Mouse (Mus musculus) midbrain, embryonic 14.5 days (tissue): Measurements from ENCODE around the gene Uba3. TPM values are rescaled to one million over a fixed set of nuclear protein-coding genes. Genes with fewer than 3 reads are reported as not detected.

Experiments used
- ATAC-seq: fragments of 200-750 bp; cut with Nextera tagmentation; 2 replicates; pipeline ENCODE4 v1.8.0; 2017; ENCODE audit warnings: moderate number of reproducible peaks, moderate library complexity; ENCODE audit not compliant: low FRiP score, low TSS enrichment
- DNase-seq: peaks from one replicate; pipeline ENCODE4 v3.0.0-alpha.2; 2015
- H3K27ac ChIP-seq: fragments of 300-500 bp; sonication (generic); replicated peaks from 2 replicates; pipeline ENCODE4 v1.5.1; 2014; ENCODE audit warnings: mild to moderate bottlenecking, low read depth, low read length, moderate library complexity
- H3K27me3 ChIP-seq: fragments of 300-500 bp; sonication (generic); 2 replicates; pipeline ENCODE4 v1.6.1; 2014; ENCODE audit warnings: low read length, control low read depth, mixed read lengths; ENCODE audit not compliant: control insufficient read depth, insufficient read depth
- H3K36me3 ChIP-seq: fragments of 300-500 bp; sonication (generic); 2 replicates; pipeline ENCODE4 v1.6.1; 2014; ENCODE audit warnings: low read length, control low read depth; ENCODE audit not compliant: control insufficient read depth, insufficient read depth
- H3K4me1 ChIP-seq: fragments of 300-500 bp; sonication (generic); 2 replicates; pipeline ENCODE4 v1.6.1; 2014; ENCODE audit warnings: mild to moderate bottlenecking, antibody characterized with exemption, low read length, control low read depth; ENCODE audit not compliant: control insufficient read depth, insufficient read depth
- H3K4me2 ChIP-seq: fragments of 300-500 bp; sonication (generic); 2 replicates; pipeline ENCODE4 v1.6.1; 2014; ENCODE audit warnings: mild to moderate bottlenecking, low read length, moderate library complexity
- H3K4me3 ChIP-seq: fragments of 300-500 bp; sonication (generic); replicated peaks from 2 replicates; pipeline ENCODE4 v1.5.1; 2014; ENCODE audit warnings: low read depth, low read length
- H3K9ac ChIP-seq: fragments of 300-500 bp; sonication (generic); replicated peaks from 2 replicates; pipeline ENCODE4 v1.6.1; 2014; ENCODE audit warnings: mild to moderate bottlenecking, low read length, moderate library complexity
- H3K9me3 ChIP-seq: fragments of 300-500 bp; sonication (generic); 2 replicates; pipeline ENCODE4 v1.6.1; 2016; ENCODE audit warnings: low read length, control low read depth, mixed read lengths; ENCODE audit not compliant: control insufficient read depth
- WGBS: fragments of 180-500 bp; shearing (Covaris S2); extraction: QIAGEN DNeasy Blood & Tissue Kit; methylation state at CpG from one replicate; pipeline ENCODE4 v1.1.7; 2014; 5-methylcytosine and 5-hydroxymethylcytosine counted together
- polyA plus RNA-seq: library from polyadenylated mRNA; unstranded; fragments of >200 nt; fragmentation: Nextera tagmentation; extraction: Ambion mirVana; gene quantifications from 2 replicates; pipeline ENCODE4 v1.2.1, GENCODE M21; 2014

The Uba3 gene
- polyA plus RNA-seq, 1 experiment from 2014 or later, result 98.5 TPM

DNA sequence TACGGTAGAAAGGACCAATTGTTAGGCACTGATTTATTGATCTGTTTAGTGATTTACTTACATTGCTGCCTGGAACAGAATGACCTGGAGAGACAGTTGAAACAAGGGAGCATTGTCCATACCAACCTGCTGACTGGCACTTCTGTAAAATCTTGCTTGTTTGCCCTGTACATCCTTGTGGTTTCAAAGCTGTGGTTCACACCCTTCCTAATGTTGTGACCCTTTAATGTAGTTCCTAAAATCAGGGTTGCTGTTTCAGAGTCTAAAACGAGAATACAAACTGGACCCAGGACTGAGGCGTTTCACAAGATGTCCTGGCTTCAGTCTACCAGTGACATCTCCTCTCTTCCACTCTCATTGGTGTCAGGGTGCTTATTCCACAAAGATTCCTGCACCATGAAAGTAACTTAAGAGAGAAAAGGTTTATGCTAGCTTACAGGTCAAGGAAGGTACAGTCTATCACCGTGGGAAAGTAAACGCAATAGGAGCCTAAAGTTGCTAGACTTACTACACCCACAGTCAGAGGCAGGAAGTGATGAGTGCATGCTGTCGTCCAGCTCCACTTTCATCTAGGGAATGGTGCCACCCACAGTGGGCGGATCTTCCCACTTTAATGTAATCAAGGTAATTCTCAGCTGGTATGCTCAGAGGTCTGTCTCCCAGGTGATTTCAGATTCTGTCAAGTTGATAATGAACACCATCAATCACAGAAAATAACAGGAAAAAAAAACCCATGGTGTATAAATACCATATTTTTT is 29.6 kb upstream of the Uba3 start:
- no peaks in the 10 kb centered on the region for H3K27me3 ChIP-seq
- peaks cover 33% of the 10 kb centered on the region for H3K36me3 ChIP-seq
- H3K4me1 ChIP-seq, result no peaks in the 10 kb centered on the region
- no peak overlapping the region for H3K4me3 ChIP-seq
- no peak overlapping the region for H3K9ac ChIP-seq
- ATAC-seq, result no peak
- no peak overlapping the region for H3K27ac ChIP-seq
- H3K9me3 ChIP-seq, result no peaks in the 10 kb centered on the region
- 90% methylated on average over 7 of the region's 7 CpGs for WGBS
- no peak overlapping the region for H3K4me2 ChIP-seq
- DNase-seq, result no peak

DNA sequence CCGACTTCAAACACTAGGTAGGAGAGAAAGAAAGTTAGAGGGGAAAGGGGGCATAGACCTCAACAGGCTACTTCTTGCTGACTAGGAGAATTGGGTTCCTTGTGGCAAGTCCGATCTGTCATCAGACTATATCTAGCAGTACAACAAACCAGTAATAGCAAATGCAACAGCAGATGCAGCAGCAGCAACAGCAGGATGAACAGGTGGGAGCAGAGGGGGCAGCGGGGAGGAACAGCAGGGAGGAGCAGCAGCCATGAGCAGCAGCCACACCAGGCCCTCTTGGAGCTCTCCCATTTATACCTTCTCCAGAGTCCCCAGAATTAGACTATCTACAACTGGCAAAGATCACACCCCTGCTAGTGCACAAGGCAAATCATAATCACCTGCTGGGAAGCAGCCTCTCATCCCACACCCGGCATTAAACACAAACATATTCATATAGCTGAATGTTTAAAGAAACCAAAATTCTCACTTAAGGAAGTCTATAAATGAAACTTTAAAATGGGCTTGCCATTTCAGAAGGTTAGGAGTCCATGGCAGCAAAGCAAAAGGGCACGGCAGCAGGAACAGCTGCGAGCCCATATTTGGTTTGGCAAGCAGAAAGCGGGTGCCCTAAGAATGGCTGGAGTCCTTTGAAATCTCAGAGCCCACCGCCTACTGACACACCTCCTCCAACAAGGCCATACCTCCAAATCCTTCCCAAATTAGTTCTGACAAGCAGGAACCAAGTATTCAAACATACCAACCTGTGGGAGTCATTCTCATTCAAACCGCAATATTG is 21.8 kb upstream of the Uba3 start:
- Histone ChIP-seq H3K27ac (no peak overlapping the region), H3K4me2 (no peak overlapping the region), H3K9me3 (no peaks in the 10 kb centered on the region), H3K4me3 (no peak overlapping the region), H3K9ac (no peak overlapping the region), H3K27me3 (no peaks in the 10 kb centered on the region), H3K36me3 (peaks cover 26% of the 10 kb centered on the region), H3K4me1 (no peaks in the 10 kb centered on the region)
- 95% methylated on average over 9 of the region's 9 CpGs for WGBS
- no peak for DNase-seq
- ATAC-seq, result no peak

DNA sequence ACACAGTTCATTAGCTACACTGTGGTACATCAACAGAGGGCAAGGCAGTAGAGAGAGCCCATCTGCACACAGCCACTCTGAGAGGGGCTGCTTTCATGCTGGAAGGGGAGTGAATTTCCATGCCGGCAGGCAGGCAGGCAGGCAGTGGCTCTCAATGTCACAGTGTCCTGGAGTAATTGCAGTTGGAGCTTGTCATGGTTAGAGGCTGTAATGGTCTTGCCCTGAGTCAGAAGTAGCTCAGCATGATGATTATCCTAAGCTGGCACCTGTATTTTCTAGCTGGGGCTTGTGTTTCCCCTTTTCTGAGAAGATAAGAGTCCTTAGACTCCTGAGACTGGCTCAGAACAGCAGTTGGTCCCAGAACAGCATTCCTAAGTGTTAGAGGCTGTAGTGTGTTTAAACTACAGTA is 20.6 kb upstream of the Uba3 start:
- H3K4me2 ChIP-seq, result no peak overlapping the region
- 0 out of 2 replicates have a peak overlapping the region, but pooled peaks have one; percentile 21 for H3K27ac ChIP-seq
- peaks cover 17% of the 10 kb centered on the region for H3K36me3 ChIP-seq
- no peaks in the 10 kb centered on the region for H3K27me3 ChIP-seq
- no peaks in the 10 kb centered on the region for H3K9me3 ChIP-seq
- no peak overlapping the region for H3K4me3 ChIP-seq
- DNase-seq (no peak), ATAC-seq (no peak)
- 41% methylated on average over 1 of the region's 1 CpGs for WGBS
- H3K9ac ChIP-seq, result no peak overlapping the region
- no peaks in the 10 kb centered on the region for H3K4me1 ChIP-seq

DNA sequence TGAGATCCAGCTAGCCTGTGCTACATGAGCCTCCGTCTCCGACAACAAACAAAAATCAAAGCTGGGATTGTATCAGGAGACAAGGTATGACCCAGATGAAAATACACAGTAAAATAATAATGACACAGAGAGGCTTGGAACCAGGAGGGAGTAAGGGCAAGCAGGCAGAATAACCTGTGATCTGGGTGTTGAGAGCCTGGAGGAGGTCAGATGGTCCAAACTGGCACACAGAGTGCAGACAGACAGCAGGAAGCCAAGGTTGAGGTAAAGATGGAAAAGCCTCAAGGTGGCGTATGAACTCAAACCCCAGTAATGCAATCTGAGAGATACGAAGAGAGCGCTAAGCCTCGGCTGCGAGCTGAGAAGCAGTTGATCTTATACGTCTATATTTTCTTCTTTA is 19.1 kb upstream of the Uba3 start:
- Histone ChIP-seq H3K9ac (no peak overlapping the region), H3K36me3 (peaks cover 4% of the 10 kb centered on the region), H3K9me3 (no peaks in the 10 kb centered on the region), H3K4me1 (no peaks in the 10 kb centered on the region), H3K4me3 (no peak overlapping the region), H3K27me3 (no peaks in the 10 kb centered on the region), H3K27ac (no peak overlapping the region), H3K4me2 (no peak overlapping the region)
- DNase-seq (no peak), ATAC-seq (no peak)
- 93% methylated on average over 8 of the region's 8 CpGs for WGBS

DNA sequence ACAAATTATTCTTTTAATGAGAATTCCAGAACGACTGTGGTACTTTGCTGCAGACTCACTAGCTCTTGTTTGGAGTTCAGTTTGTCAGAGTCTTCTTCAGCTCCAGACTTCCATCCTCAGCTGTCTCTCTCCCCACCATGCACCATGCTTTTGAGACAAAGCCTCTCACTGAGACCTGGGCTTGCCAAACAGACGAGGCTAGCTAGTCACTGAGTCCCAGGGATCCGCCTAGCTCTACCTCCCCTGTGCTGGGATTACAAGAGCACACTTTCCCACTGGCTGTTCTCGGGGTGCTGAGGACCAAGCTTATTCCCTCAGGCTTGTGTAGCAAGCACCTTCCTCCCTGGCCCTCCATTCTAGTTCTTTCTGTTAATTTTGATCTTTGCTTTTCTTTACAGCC is 18.1 kb upstream of the Uba3 start:
- no peak for DNase-seq
- ATAC-seq, result no peak
- Histone ChIP-seq H3K36me3 (0 out of 2 replicates have a peak, but pooled peaks cover 2% of the 10 kb centered on the region), H3K27me3 (no peaks in the 10 kb centered on the region), H3K27ac (no peak overlapping the region), H3K4me3 (no peak overlapping the region), H3K4me2 (no peak overlapping the region), H3K9ac (no peak overlapping the region), H3K4me1 (no peaks in the 10 kb centered on the region), H3K9me3 (no peaks in the 10 kb centered on the region)
- 77% methylated on average over 4 of the region's 4 CpGs for WGBS

DNA sequence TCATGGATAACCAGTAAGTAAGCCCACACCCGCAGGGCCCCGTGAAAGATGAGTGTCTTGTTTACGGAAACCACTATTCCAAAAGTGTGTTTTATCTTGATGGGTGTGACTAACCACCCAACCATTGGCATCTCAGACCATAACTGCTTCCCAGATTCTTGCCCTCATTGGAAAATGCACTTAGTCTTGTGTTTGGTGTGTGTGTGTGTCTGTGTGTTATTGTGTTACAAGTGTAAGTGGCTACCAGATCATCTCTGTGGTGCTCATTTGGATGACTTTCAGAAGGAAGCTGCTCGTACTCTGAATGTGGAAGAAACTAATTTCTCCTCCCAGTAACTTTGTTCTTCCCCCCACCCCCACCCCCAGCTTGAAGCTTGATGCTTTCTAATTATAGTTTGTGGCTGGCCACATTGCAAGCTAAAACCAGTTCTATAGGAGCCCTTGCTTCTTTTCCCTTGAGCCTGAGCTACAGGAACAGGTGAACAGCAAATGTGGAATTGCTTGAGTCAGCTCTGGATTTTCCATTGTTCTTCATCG is 17.6 kb upstream of the Uba3 start:
- 81% methylated on average over 5 of the region's 5 CpGs for WGBS
- no peaks in the 10 kb centered on the region for H3K4me1 ChIP-seq
- H3K27me3 ChIP-seq, result no peaks in the 10 kb centered on the region
- H3K4me2 ChIP-seq, result no peak overlapping the region
- H3K27ac ChIP-seq, result no peak overlapping the region
- ATAC-seq (no peak), DNase-seq (no peak)
- H3K9me3 ChIP-seq, result no peaks in the 10 kb centered on the region
- no peak overlapping the region for H3K4me3 ChIP-seq
- 0 out of 2 replicates have a peak, but pooled peaks cover 2% of the 10 kb centered on the region for H3K36me3 ChIP-seq
- H3K9ac ChIP-seq, result no peak overlapping the region

DNA sequence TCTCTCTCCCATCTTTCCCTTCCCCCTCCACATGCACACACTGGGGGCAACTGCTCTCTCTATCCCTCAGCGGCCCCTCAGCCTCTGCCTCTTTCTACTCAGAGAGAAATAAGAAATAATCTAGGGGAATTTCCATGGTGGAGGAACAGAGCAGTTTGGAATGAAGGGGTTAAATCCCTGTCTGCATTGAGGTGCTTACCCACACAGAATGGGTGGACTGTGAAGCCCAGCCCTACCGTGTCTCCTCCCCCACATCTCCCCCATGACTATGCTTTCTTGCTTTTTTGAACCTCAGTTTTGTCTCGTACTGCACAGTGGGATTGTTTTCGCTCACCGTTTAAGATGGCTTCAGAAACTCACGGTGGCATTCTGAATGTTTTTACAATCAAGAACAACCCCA is 16.9 kb upstream of the Uba3 start:
- WGBS, result 57% methylated on average over 6 of the region's 6 CpGs

DNA sequence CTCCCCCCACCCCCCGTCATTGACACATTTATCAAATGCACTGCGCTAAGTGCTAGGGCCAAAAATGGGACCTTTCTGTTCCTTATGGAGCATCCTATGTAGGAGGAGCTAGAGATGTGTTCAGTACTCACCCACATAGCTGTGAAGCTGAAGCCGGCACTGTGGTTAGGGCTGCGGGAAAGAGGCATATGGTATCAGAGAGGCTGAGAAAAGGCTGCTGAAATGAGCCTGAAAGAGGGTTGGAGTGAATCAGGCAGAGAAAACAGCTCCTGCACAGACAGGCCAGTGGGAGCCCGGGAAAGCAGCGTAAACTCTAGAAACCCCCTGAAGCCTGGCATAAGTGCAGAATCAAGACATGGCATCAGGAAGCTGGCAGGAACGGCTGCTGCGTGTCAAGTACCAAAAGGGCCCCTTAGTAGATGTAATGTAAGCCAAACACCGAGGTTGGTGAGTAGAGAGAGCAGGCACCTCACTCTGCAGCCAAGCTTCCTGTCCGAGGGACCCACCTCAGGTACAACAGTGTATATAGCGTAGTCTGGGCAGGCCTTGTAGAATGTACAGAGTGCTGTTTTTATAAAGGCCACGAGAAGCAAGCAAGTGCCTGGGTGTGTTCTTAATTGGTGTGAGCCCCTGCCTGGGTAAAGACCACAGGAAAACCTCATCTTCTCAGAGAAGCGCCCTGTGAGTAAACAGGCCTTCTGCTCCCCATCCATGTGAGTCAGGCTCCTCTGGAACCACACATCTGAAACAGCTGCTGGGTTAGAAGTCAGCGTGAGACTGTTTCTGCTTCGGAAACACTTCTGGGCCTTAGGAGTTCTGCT is 16.0 kb upstream of the Uba3 start:
- Histone ChIP-seq H3K36me3 (0 out of 2 replicates have a peak, but pooled peaks cover 2% of the 10 kb centered on the region), H3K4me2 (no peak overlapping the region), H3K9ac (no peak overlapping the region), H3K27me3 (no peaks in the 10 kb centered on the region), H3K4me1 (no peaks in the 10 kb centered on the region), H3K27ac (no peak overlapping the region), H3K9me3 (no peaks in the 10 kb centered on the region), H3K4me3 (no peak overlapping the region)
- WGBS, result 77% methylated on average over 15 of the region's 15 CpGs
- ATAC-seq (no peak), DNase-seq (no peak)

More for the DNA sequence above, 16.9 kb upstream of the Uba3 start:
- no peak for DNase-seq
- no peaks in the 10 kb centered on the region for H3K27me3 ChIP-seq
- no peaks in the 10 kb centered on the region for H3K4me1 ChIP-seq
- ATAC-seq, result no peak
- no peak overlapping the region for H3K4me2 ChIP-seq
- H3K27ac ChIP-seq, result no peak overlapping the region
- H3K9me3 ChIP-seq, result no peaks in the 10 kb centered on the region
- H3K36me3 ChIP-seq, result 0 out of 2 replicates have a peak, but pooled peaks cover 2% of the 10 kb centered on the region
- H3K9ac ChIP-seq, result no peak overlapping the region
- no peak overlapping the region for H3K4me3 ChIP-seq
